ENCODE assay signal across 29 mouse cellular contexts in the genomic region with DNA sequence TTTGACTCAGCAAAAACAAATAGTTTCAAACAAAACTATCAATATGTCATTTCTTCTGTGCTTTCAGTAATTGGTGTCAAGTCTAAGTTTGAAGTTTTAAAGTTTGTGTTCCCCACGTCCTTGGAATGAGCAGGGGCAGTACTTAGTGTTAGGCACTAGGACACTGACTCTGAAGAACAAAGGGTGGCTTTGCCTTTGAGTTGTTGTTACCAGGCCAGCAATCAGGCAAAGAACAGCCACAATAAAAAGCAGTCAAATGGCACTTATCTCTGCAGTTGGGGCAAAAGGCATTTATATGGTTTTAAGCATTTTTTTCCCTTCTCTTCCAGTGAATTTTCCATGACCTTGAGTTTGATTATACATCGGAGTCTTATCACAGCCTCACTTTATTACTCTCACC.
"Had no signal": no experiment of that assay in that cellular context is flagged by ENCODE, and none has a peak within 500 bp of the region (broad histone marks: within the 10 kb centered on the region; RNA-seq: fewer than 3 reads in every experiment).

No protein-coding gene starts in this region.

- H3K4me2 ChIP-seq: embryonic facial prominence, embryonic 12.5 days; embryonic facial prominence, embryonic 13.5 days; embryonic facial prominence, embryonic 15.5 days; forebrain, embryonic 12.5 days; forebrain, embryonic 13.5 days; forebrain, embryonic 15.5 days had no signal

- H3K9ac ChIP-seq: embryonic facial prominence, embryonic 12.5 days; embryonic facial prominence, embryonic 13.5 days; embryonic facial prominence, embryonic 15.5 days; forebrain, embryonic 12.5 days; forebrain, embryonic 13.5 days; forebrain, embryonic 15.5 days; forebrain, postnatal 0 days had no signal

- H3K4me1 ChIP-seq: embryonic facial prominence, embryonic 10.5 days; embryonic facial prominence, embryonic 12.5 days; embryonic facial prominence, embryonic 13.5 days; embryonic facial prominence, embryonic 15.5 days; forebrain, embryonic 10.5 days; forebrain, embryonic 12.5 days; forebrain, embryonic 13.5 days; forebrain, embryonic 15.5 days had no signal

- H3K4me3 ChIP-seq: embryonic facial prominence, embryonic 10.5 days; embryonic facial prominence, embryonic 12.5 days; embryonic facial prominence, embryonic 13.5 days; embryonic facial prominence, embryonic 15.5 days; erythroblast, embryonic 14.5 days; forebrain, embryonic 10.5 days; forebrain, embryonic 12.5 days; forebrain, embryonic 13.5 days; forebrain, embryonic 15.5 days; gastrocnemius, adult 2 months; heart, adult 2 months had no signal

- H3K36me3 ChIP-seq: embryonic facial prominence, embryonic 10.5 days; embryonic facial prominence, embryonic 12.5 days; embryonic facial prominence, embryonic 13.5 days; embryonic facial prominence, embryonic 15.5 days; forebrain, embryonic 10.5 days; forebrain, embryonic 12.5 days; forebrain, embryonic 15.5 days had no signal

- DNase-seq: cerebellum, adult 2 months; cerebellum, adult 8-10 months; cerebellum, adult 9-10 months; cerebellum, adult 9-11 months; cerebellum, postnatal 10 days; cerebellum, postnatal 14 days; cerebellum, postnatal 25 days; cerebellum, postnatal 36 days; embryo, embryonic 11 days; forebrain, postnatal 0 days; gastrocnemius, adult 2 months; gastrocnemius, postnatal 10 days; gastrocnemius, postnatal 14 days; gastrocnemius, postnatal 25 days; gastrocnemius, postnatal 36 days; heart, adult 11 months; heart, adult 18-20 months; heart, adult 2 months had no signal

- H3K9me3 ChIP-seq: embryonic facial prominence, embryonic 10.5 days; embryonic facial prominence, embryonic 12.5 days; embryonic facial prominence, embryonic 13.5 days; embryonic facial prominence, embryonic 15.5 days; forebrain, embryonic 10.5 days; forebrain, embryonic 12.5 days; forebrain, embryonic 13.5 days; forebrain, embryonic 15.5 days had no signal

- H3K27ac ChIP-seq: embryonic facial prominence, embryonic 10.5 days; embryonic facial prominence, embryonic 12.5 days; embryonic facial prominence, embryonic 13.5 days; embryonic facial prominence, embryonic 15.5 days; forebrain, embryonic 10.5 days; forebrain, embryonic 12.5 days; forebrain, embryonic 13.5 days; forebrain, embryonic 15.5 days; gastrocnemius, adult 2 months; heart, adult 2 months had no signal

- H3K27me3 ChIP-seq: embryonic facial prominence, embryonic 12.5 days; embryonic facial prominence, embryonic 13.5 days; embryonic facial prominence, embryonic 15.5 days; forebrain, embryonic 12.5 days; forebrain, embryonic 13.5 days; forebrain, embryonic 15.5 days had no signal

- ATAC-seq: forebrain, embryonic 13.5 days; forebrain, embryonic 14.5 days; forebrain, embryonic 15.5 days; forebrain, embryonic 16.5 days; forebrain, postnatal 0 days had no signal
